Mouse (Mus musculus): ENCODE measurements around the gene Slc24a3.

The Slc24a3 gene

DNA sequence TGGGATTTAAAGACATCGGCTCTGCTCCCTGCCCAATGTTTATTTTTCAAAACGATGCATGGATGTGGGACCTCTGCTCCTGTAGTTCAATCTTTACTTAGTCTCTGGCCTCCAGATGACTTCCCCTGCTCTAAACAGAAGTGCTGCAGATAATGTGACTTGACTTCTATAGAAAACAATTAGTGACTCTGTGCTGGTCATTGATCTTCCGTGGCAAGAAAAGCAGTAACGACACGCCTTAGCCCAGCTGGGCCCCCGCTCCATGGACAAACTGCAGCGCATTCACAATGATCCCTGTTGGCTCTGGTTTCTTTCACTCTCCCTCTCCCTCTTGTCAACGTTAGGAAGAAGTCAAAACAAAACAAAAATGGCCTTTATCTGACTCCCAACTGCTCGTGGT lies 453.6 kb downstream of the Slc24a3 start:
- DNase-seq (ENCODE audit: low read depth, low spot score): no peak

DNA sequence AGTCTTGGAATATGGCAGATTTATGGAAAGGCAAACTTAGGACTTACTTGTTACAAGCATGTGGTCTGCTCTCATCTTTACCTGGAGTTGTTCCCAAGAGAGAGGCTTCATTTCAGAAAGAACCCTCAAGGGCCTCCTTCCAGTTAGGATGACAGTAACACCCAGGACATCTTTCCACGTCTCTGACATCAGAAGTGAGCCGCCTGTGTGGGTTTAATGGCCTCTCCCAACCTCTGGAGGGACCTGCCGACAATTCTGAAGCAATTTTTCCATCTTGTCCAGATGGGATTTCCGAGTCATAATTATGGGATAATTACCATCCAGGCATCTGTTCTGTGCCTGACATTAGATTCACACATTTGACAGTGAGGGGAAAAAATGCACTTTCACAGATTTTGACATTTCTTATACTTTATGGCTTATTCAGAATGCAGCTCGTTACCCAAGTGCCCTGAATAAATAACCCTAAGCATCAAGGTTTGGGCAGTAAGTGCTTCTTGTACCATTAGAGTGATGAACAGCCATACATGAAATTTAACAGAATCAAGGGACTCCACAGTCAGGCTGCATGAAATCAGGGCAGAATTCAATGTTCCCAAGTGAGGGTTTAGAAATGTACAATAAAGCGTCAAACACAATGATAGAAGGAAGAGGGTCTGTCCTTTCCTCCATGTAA lies 463.7 kb downstream of the Slc24a3 start:
- DNase-seq (ENCODE audit: low read depth, low spot score): no peak

DNA sequence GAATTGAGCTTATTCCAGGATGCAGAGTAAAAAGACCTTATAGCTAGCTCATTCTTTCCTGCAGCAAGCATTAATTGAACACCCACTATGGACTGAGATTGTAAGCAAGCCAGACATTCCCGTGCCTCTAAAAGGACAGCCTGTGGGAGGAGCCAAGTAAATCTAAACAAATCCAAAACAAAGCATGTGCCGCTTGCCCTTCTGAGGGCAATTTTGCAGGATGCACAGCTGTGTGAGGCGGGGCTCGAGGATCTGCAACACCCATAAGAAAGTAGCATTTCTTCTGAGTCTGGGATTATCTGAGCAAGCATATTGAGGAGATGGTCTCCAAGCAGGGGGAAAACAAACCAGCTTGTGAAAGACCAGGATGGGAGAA lies 464.2 kb downstream of the Slc24a3 start:
- DNase-seq (ENCODE audit: low read depth, low spot score): no peak

DNA sequence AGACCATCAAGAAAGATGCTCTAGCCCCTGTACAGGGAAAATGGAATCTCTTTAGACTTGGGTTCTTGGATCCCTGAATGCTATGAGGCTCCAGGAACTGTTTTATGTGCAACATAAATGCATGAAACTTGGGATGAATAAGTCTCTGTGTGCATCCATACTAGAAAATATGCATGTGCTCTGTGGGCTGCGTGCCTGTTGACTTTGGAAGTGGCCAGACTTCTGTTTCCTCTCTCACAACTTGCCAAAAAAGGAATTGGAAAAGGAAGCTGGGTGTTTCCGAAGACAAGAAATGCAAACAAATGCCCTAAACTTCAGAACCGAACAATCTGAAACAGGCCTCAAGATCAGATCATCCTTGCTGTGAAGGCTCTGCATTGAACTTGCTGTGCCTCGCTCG lies 466.3 kb downstream of the Slc24a3 start:
- DNase-seq (ENCODE audit: low read depth, low spot score): no peak

DNA sequence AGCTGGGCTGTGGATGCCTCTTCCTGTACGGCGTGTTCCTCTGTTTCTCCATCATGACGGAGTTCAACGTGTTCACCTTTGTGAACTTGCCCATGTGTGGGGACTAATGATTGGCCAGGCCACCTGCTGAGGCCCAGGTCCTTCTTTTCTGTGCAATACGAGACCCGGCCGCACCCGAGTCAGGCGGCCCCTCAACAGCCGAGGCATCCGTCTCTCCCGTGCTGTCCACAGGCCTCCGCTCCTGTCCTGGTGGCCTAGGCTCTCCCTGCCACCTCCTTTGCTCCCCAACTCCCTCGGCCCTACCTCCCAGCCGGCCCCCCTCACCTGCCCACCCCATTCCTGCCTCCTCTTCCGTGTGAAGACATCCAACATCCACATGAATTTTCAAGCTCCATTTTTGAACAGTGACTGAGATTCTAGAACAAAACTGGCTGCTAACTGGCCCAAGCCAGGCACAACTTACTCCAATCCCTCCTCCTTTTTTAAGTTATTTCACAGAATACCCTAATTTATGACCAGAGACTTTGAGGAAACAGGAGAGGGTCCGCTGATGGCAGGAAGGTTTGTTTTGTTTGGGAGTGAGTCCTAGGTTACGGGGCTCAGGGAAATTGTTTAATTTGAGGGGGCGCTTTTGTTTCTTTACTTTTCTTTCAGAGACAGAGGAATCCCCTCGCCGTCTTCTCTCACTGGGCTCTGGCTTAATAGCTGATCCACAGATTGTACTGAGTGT lies 472.9 kb downstream of the Slc24a3 start:
- DNase-seq (ENCODE audit: low read depth, low spot score): no peak

DNA sequence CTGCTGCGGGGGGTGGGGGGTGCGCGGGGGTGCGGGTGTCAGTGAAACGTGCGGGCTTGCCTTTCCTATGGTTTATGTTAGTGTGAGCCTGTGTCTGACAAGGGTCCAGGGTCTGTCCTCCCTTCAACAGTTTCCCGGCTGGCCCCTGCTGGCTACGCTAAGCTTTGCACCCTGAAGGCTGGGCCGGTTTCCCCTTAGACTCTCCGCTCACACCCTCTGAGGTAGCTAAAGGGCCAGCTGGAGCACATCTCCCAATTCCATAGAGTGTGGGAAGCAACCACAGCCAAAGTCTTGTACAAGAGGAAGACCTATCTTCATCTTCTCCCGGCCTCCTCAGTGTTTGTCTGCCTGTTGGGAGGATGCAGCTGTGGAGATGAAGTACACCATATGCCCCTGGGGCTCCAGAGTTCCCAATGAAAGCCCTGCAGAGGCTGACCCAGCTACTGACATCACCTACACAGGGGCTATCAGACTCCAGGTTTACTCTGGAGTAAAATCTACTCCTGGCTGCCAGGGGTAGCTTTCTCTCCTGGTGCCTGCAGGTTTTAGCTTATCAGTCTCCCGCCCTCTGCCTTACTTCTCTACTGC lies 487.9 kb downstream of the Slc24a3 start:
- DNase-seq (ENCODE audit: low read depth, low spot score): no peak

DNA sequence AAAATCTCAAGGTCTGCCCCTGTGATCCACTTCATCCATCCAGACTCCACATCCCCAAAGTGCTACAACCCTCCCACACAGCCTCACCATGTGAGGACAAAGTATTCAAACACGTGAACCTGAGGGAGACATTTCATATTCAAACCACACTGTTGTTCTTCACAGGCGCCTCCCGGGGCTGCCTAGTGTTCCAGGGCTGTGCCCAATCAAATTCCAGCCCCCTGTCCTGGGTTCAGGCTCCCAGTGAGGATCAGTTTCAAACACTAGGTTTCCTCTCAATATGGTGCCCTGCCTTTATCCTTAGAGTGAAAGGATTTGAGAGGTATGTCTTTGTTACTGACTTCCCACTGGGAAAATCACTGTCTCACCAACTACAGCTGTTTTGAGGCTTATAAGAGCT lies 488.6 kb downstream of the Slc24a3 start:
- DNase-seq (ENCODE audit: low read depth, low spot score): no peak

DNA sequence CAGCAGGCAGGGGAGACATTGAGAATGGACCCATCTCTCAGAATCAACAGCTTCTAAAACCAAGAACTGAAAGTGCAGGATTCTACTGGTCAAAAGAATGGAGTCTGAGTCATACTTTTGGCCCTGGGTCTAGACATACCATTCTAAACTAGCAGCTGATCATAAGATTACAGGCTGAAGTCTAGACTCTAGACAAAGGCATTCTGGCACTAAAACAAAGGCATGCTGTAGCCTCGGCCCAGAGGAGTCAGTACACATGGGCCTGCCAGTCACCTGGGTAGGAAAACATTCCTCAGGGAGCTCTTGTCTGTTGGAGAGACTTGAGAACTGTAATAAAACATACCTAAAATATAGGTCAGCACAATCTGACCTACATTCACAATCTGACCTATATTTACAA lies 489.2 kb downstream of the Slc24a3 start:
- DNase-seq (ENCODE audit: low read depth, low spot score): no peak

DNA sequence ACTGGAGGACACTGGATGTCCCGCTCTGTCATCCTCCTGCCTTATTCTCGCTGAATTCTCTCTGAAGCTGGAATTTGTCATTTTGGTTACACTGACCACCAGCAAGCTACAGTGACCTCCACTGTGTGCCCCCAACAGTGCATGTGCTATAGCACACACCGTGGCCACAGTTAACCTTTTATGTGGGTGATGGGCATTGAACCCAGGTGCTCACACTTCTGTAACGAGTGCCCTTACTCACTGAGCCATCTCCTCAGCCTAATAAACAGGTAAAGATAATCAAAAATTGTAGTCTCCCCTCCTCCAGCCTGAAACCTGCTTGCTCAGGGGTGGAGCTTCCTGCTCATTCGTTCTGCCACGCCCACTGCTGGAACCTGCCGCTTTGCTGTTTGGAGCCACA lies 493.7 kb downstream of the Slc24a3 start:
- DNase-seq (ENCODE audit: low read depth, low spot score): no peak

DNA sequence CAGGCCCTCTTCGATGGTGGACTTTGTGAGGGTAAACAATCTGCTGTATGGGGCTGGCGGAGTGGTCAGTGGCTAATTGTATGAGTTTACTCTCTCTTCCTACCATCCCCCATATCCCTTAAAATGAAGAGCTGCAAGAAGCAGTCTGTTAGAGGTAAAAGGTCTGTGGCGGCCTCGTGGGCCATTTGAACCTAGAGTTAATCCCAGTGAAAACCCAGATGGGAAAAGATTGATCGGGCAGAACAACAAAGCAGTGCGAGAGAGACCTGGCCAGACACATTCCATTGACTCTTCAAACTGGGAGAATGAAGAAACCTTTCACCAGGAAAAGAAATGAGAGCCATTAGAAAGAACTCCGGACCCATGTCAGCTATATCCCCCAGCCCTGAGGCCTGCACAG lies 496.3 kb downstream of the Slc24a3 start:
- DNase-seq (ENCODE audit: low read depth, low spot score): no peak

DNA sequence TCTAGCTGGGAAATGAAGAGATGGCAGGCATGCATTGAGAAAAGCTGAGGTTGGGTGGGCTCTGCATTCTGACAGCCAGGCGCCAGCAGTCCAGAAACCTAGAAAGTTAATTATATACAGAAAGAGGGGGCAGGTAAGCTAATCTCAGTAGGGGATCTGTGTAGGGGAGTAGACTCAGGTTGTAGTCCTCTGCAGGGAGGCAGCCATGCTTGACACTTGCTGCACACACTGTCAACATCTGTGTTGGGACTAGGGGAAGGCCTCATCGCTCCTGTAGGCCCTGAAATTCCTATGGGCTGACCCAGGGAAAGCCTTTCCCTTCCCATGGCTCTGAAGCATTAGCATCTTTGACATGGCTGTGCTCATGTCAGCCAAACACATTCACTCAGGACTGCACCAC lies 496.8 kb downstream of the Slc24a3 start:
- no peak for DNase-seq (ENCODE audit: low read depth, low spot score)

DNA sequence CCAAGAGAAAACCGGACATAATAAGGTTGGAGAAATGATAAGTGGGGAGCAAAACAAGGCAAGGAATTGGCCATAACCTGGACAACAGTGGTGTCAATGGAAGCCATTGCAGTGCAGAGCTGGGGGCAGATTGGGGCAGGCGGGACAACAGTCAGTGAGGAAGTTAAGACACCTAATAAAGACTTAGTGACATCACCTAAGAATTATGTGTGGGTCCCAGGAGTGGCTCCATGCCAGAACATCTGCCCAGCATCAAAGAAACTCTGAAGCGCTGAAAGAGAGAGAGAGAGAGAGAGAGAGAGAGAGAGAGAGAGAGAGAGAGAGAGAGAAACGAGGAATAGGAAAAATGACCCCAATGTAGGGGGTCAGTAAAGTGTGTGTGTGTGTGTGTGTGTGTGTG lies 500.6 kb downstream of the Slc24a3 start:
- DNase-seq (ENCODE audit: low read depth, low spot score): no peak

DNA sequence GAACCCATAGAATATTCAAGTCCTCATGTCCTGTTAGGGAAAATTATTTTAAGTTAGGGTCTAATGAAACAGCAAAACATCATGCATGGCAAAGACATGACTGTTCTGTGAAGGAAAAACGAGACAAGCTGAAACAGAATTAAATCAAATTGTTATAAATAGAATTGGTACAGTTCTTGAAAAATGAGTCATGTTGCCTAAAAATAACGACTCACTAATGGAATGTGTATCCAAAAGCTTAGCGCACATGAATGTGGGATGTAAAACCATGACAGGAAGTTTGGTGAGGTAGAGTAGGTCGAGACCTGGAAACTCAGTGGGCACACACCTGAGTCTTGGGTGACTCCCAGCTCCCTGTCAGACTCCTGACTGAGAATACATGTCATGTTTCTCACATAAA lies 502.6 kb downstream of the Slc24a3 start:
- DNase-seq (ENCODE audit: low read depth, low spot score): no peak

DNA sequence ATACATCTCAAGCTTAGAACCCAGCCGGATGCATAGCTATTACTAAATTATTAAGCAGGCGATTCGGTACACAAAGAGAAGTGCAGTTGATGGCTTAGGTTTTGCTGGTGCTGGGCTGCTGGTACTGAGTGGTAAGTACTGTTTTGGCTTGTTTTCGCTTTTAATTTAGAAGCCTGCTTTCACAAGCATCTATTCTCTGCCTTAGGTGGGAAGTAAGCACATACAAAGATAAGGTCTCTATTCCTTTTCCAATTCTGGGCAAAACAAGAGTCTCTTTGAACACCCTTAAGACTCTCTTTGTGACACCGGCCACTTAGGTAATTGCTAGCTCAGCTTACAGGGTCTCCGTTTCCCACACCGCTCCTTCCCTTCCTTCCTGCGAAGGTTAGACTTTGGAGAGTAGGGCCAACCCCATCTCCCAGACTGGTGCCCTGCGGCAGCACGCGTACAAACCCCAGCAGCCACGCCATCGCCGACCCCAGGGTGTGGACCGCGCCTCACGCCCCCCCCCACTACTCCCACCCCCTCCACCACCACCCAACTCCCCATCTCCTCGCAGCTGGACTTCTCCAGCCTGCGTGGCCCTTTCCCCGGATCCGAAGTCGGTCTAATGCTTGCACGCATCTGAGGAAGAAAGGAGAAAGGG lies 507.1 kb downstream of the Slc24a3 start:
- no peak for DNase-seq (ENCODE audit: low read depth, low spot score)

DNA sequence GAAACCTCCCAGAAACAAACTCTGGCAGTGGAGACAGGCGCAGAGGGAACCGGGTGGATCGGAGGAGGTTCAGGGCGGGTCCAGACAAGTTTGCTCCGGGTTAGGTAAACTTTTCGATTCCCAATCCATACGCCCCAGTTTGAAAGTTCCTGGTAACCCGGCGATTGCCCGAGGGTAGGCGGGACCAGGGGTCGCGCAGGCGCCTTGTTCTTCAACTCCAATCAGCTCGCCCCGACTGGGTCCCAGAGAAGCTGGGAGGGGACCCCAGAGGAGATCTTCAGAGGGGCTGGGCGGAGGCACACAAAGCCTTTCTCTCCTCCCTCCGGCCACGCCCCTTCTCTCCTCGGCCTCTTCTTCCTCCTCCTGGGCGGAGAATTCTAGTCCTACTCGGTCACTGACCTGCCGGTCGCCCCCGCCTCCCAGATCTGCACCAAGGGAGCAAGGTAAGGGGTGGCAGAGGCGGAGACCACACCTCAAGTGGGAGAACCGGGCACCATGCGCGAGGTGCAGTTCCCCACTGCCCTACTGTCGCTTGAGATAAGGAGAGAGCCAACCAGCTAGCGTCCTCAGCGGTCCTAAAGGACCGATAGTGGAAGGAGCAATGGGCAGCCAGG lies 507.7 kb downstream of the Slc24a3 start, which contains the start of gene Rin2:
Gene Rin2 (plus strand): TSS at position 74 of the 614 bp plus-strand sequence.
- DNase-seq (ENCODE audit: low read depth, low spot score): no peak

DNA sequence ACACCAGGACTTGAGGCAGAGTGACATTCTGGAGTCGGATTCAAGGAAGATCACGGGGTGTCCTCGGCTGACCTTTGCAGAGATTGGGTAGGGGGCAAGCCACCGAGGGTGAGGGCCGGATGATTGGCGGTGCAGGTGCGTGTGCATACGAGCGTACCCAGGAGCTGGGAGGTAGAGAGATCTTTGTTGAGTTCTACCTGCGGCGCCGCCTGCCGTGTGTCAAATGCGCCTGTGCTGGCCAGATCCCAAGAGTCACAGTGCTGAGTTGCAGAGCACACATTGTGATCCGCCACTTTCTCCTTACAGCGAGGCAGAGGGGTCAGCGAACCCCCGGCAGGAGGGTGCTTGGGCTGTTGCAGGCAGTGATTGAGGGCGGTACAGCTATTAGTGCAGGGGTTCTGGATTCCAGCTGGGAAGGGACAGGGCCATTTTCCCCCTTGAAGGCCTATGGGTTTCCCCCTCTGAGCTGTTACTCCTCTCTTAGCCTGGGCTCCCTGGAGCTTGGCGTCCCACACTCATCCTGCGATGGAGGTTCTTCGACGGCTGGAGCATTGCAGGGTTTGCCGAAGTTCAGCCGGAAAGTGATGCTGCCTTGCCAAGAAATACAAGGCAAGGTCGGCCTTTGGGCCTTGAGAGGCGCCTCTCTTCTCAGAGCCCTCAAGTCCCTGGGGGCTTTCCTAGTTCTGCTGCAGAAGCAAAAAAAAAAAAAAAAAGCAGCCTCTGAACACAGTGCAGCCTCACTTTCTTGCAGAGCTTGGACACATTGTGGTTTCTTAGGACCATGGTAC lies 508.4 kb downstream of the Slc24a3 start:
- DNase-seq (ENCODE audit: low read depth, low spot score): no peak

DNA sequence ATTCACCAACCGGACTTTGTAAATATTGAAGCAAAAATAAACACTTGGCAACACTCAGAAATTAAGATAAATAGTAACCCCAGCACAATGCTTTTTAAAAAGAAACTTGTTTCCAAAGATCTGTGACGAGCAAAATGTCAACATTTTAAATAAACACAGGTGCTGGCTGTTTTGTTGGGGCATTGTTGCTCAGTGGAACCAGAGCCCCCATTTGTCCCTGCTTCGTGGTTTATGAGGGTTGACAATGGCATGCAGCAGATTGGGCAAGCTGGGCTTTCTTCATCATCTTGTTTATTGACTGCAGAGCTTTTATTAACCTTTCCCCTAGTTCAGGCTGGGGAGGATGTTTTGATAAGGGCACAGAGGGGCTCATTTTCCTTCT lies 509.0 kb downstream of the Slc24a3 start:
- DNase-seq (ENCODE audit: low read depth, low spot score): no peak

DNA sequence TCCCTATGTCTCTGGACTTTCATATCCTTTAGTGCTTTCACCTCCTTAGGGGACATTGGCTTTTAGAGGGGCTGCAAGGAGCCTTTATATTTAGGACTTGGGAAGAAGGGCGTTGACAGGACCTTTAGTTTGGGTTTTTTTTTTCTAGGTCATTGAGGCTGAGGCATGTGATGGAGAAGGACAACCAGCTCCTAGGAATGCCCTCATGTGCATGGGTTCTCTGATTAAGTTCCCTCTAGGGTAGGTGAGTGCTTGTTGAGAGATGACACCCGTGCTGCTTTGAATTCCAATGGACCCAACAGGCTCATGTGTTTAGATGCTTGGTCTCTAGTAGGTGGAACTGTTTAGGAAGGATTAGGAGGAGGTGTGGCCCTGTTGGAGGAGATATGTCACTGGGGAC lies 509.4 kb downstream of the Slc24a3 start:
- no peak for DNase-seq (ENCODE audit: low read depth, low spot score)

DNA sequence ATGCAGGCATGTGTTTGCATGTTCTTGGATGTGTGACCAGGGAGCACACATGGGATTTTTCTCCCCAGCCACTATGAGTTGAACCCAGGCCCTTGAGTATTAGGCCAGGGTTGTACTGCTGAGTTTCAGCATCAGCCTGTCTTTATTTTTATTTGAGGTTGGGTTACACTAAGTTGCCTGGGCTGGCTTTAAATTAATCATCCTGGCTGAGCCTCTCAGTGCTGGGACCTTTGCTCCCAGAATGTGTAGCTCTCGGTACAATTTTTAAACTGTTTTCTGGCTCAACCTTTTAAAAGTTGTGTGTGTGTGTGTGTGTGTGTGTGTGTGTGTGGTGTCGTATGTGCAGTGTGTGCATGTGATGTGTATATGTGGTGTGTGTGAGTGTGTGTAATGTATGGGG lies 512.6 kb downstream of the Slc24a3 start:
- DNase-seq (ENCODE audit: low read depth, low spot score): no peak

DNA sequence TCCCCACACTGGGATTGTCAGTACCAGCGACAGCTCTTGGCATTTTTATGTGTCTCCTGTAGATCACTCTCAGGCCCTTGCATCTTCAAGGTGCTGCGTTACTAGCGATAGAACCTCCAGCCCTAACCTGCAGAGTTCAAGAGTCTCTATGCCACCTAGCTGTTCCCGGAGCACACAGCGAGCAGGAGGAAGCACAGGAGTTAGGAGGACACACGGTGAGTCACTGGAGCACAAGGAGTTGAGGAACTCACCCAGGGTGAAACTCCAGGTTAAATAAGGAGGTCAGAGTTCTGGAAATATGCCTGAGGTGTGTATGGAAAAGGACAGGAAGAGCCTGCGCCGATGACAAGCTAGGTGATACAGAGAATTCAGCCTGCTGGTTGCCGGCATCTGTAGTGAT lies 513.2 kb downstream of the Slc24a3 start:
- no peak for DNase-seq (ENCODE audit: low read depth, low spot score)

DNA sequence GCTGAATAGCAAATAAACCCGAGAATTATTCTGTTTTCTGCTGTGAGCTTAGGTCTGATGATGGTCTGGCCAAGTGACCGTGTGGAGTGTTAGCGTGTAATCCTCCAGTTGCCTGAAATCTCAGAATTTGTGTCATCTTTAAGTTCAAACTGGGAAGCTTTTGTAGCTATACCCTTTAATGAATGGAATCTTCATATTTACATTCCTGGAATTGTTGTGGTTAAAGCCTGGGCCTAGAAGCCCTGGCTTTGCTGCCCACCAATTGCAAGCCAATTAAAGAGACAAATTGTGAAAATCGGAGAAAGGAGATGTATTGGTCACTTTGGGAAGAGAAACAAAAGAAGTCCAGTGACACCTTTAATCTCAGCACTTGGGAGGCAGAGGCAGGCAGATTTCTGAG lies 514.1 kb downstream of the Slc24a3 start:
- no peak for DNase-seq (ENCODE audit: low read depth, low spot score)
